Mouse (Mus musculus): Measurements from ENCODE around the gene Amh.

Amh gene

DNA sequence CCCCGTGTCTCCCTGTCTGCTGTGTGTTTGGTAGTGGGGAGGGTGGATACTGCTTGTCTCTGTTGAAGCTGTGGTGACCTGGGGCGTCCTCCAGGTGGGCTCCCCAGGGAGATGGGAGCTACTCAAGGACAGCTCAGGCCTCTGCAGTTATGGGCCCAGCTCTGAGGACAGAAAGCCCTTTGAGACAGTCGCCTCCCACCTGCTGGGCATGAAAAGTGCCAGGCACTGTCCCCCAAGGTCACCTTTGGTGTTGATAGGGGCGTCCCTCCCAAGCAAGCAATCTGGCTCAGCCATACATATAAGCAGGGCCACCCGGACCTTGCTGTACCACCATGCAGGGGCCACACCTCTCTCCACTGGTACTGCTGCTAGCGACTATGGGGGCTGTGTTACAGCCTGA, at the start of gene Amh:
TSS of gene Amh (plus strand) at position 328 of the 400 bp plus-strand sequence.
- no peak for DNase-seq

DNA sequence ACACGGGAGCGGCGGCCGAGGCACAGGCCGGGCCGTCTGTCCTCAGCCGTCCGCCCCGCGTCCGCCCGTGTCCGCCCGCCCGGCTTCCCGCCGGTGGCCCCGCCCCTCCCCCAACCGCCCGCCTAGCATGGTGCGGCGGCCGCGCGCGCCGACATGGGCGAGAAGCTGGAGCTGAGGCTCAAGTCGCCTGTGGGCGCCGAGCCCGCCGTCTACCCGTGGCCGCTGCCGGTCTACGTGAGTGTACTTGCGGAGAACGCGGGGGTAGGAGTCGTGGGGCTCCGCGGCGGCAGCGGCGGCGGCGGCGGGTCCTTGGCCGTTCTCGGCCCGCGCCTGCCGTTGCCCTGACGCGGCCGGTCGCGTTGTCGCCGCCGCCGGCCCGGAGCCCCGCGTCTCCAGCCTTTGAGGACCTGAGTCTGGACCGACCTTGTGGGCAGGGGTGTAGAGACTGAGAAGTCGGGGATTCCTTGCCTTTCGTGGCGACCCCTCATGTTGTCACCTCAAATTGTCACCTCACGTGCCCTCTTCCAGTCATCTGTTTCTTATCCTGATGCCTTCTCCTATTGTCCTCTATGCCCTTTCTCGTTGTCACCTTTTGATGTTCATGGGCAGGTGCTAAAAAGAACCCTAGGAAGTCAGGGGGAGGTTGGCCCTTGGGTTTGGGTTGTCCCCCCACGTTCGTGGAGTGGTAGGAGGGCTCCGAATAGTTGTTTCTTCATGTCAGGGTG, 49.6 kb upstream of the Amh start:
- DNase-seq: no peak

DNA sequence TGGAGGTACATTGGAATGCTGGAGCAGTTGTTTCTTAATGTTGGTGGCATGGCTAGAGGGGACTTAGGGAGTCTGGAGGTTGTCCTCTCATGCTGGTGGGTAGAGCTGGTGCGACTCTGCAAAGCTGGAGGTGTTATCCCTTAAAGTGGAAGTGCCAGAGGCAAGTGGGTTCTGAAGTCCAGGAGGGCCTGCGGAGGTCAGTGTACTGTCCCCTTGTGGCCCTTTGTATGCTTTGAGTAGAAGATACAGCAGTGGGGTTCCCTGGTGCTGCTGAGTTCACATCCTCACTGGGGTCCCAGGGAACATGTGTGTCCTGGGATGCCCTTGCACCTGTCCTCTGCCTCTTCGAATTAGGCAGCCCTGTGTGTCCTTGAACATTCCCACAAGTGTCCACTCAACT, 48.9 kb upstream of the Amh start:
- DNase-seq: no peak

DNA sequence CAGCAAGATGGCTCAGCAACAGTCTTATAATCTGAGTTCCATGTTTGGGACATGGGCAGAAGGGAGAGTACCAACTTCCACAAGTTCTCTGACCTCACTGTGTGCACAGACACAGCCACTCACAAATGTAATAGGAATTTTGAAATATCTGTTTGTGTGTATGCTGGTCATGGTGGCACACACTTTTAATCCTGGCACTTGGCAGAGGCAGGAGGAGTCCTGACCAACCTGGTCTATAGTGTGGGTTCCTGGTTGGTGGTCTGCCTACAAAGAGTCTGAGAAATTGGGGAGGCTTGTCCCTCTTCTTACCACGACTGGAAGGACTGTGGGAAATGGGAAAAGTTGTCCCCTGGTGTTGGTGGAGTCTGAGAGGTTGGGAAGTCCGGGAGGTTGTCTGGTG, 48.5 kb upstream of the Amh start:
- no peak for DNase-seq

DNA sequence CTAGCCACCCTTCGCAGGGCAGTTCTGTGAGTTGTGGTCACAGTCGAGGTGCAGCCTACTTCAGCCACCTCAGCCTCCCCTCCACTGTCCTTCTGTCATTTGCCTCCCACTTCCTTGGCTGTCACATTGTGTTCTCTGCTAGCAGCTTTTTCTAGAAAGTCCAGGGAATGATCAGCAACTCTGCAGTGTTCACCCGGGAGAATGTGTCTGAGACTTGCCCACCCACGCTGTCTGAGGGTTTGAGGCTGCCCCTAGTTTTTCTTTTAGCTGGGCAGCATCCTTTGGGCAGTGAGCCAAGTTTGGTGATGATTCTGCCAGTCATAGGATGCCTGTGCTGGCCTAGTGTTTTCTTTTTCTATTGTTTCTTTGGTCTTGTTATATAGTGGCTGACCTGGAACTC, 48.1 kb upstream of the Amh start:
- no peak for DNase-seq

DNA sequence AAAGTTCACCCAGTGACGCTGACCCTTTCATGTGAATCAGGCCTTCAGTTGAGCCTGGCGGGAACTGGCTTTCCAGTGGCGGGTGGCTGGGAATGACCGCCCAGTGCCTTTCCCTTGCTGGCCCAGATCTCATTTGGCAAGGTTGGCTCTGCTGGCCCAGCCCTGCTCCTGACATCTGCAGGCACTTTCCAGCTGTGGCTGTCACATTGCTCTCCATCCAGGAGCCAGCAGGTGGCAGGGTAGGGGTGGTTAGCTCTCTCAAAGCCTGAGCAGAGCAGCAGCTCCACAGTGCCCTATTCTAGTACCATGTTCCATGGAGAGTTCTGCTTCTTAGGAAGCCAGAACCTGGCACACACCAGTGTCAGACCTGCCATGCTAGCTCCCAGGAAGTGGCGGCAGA, 47.3 kb upstream of the Amh start:
- peak; percentile 61 to 64 for DNase-seq

DNA sequence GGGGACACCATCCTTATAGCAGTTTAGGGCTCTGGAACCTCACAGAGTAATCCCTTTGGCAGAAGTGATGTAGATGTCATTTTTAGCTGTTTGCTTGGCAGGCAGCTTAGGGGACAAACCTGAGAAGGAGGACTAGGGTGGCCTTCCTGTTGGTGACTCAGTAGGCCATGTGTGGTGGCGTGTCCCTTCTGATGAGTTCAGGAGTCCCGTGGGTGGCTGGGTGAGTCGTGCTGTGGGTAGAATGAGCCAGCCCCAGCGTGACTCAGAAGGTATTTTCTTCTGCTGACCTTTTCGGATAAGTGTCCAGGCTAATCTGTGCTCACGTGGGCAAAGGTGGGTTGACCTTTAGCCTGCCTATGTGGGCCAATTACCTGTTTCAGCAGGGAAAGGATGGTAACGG, 46.4 kb upstream of the Amh start:
- no peak for DNase-seq

DNA sequence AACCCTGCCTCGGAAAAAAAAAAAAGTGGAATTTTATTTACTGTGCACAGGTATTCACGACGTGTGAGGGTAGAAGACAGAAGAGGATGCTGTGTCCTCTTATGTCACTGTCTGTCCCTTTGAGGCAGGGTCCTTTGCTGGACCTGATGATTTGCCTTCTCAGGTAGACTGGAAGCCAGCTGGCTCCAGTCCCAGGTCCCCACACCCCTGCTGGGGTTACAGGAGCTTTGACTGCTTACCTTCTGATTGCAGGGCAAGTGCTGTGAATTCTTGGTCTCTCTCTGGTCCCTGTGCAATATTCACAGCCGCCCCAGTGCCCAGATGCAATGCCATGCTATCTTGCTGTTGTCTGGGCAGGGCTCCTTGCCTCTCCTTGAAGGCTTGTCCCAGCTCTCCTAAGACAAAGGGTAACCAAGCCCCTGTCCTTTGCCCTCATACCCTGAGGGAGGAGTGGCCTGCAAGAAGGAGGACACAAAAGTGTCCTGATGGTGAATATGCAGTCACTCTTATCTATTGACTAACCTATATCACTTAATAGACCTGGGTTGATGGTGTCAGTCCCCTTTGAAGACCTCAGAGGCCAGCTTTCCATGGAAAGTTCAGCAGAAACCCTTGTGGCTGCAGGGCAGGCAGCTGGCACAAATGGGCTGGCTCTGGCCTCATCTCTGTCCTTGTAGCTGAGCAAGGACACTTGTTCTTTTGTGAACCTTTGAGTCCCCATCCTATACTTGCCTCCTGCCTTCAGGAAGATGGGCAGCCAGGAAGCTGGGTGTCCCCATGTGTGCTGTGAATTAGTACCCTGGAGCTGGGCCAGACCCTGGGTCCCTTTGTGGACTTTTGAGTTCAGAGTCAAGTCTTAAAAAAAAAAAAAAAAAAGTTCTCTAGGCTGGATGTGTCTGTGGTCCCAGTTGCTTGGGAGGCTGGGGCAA, 44.2 kb upstream of the Amh start:
- DNase-seq: no peak

DNA sequence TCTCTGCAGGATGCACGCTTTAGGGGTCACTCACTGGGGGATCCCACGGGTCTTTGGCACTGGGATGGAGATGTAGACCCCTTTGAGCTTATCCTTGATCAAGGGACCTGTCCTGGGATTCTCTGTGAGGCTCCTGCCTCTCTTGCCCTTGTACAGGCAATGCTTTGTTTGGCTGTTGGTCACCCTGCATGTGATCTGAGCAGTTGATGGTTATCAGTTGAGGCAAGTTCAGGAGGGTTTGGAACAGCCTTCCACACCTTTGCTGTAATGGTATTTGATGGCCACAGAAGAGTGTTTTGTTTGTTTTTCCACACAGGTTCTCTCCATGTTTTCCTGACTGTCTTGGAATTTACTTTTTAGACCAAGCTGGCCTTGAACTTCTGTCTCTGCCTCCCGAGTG, 43.2 kb upstream of the Amh start:
- no peak for DNase-seq

DNA sequence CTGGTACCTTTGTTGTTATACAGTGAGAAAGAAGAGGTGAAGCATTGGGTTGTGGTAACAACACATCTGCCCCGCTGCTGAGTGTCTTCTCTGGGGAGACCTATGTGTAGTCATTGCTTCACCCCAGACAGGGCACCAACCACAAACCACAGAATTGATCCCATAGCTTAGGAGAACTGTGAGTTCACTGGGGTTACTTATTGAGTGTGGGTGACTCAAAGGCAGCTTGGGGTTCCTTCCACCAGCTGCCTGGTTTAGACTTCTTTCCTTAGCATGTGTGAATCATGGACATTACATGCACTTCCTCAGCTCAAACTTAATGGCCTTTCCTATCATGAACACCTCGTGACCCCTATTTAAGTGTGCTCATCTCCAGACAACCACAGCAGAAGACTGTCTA, 41.5 kb upstream of the Amh start:
- no peak for DNase-seq

DNA sequence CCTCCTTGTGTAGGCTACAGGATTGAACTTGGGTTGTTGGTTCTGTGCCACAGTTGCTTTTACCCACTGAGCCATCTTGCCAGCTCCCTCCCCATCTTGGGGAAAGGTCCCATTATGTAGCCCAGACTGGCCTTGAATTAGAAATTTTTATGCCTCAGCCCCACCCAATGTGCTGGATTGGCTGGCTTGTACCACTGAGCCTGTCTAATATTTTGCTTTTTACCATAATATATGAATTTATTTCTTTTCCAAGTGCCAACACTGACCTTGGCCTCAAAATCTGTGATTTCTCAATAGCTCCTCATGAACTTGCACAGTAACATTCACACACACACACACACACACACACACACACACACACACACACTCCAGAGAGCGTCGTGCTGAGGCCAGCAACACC, 39.3 kb upstream of the Amh start:
- DNase-seq: no peak

DNA sequence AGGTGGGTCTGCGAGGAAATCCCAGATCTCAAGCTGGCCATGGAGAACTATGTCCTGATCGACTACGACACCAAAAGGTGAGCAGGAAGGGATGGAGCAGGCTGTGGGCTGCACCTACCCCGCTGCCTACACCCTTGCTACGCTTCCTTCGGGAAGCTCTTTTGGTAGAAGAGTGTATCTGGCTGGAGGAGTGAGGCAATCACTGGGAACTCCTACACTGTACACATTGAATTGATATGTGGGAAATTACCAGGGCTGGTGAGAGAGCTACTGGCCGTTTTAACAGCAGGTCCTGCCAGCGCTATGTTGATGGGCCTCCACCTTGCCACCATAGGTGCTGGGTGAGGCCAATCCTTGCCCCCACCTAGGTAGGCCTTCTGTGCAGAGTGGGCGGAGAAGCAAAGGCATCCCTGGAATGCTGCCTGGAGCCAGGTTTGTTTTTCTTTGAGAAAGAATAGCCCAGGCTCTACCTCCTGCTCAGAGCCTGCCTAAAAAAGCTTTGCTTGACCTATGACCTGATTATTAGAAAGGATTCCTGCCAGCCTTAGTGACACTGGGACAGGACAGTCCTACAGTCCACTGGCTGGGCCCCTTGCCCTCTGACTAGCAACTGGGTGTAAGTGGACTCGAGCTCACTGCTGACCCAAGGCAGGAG, 38.8 kb upstream of the Amh start:
- DNase-seq: no peak

DNA sequence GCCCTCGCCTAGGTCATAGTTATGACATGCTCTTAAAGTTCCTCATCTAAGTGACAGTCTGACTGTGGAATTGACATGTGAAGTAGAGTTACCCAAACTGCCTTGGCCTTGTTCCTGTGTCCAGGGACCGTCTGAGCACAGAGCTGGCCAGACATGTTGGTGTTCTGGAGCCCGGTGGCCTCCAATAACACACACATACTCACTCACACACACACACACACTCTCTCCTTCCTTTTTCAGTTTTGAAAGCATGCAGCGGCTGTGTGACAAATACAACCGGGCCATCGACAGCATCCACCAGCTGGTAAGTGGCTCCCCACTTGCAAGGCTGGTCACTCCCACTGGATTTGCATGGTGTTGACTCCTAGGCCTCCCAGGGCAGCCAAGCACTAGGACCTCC, 36.7 kb upstream of the Amh start:
- DNase-seq: no peak

DNA sequence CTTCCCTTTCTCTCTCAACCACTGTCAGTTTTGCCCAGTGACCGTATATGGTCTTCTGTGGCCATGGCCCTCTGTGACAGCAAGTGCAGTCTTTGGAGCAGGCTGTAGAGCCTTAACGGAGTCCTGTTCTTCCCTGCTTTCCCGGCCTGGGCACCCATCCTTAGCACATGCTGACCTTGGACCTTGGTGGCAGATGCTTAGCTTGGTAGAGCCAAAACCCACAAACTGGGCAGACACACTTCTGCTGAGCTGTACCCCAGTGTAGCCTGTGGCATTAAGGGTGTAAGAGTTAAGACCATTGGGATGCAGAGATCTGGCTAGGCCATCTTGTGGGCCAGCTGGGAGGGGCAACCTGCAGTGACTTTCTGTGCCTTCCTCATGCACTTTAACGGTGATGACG, 31.2 kb upstream of the Amh start:
- no peak for DNase-seq

DNA sequence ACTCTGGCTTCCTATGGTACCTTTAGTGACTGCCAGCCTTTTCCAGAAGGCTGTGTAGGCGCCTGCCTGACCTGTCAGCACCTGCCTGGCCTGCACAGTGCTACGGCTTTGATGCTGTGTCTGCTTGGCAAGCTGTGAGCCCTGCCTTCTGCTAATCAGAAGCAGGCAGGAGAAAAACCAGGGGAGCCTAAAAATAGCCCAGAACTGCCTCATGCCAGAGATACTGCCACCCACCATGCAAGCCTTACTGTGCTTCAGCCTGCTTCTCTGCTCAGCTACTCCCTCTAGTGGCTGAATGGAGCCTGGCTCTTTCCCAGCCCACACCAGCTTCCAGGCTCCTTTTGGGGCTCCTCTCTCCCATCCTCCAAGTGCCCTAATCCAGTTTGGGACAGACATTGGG, 30.5 kb upstream of the Amh start:
- peak in 1 of 2 experiments; percentile 37 for DNase-seq

DNA sequence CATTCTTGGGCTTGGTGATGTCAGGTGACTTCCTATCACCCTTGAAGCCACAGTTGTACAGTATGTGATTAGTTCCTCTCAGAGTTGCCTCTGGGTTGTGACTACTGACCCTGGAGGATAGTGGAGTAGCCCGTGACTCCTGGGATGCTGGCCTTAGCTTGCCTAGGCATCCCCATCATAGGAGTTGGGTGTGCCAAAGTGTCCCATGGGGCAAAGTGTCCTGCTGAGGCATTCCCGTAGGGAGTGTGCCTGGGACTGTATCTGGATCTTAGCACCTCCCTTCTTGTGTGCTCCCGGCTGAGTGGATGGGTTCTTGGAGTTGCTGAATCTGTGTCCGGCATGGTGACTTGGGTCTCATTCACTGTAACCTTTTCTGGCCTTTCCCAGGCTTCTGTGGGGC, 30.1 kb upstream of the Amh start:
- DNase-seq: no peak

DNA sequence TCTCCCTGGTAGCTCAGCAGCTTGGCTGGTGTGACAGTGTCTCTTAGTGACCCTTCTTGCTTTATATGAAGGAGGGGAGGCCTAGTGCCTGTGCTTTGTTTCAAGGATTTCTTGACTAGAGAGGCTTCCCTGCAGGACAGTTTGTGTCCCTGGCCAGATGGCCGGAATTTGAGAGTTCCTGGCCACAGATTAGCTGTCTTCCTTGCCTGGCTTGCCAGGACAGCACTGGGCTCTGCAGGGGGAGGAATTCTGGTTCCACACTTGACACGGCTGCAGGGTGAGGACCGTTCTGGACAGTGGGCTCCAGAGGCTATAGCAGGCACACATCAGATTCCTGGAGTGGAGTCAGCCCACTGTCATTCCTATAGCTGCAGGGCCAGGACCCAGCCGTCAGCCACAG, 29.3 kb upstream of the Amh start:
- no peak for DNase-seq

DNA sequence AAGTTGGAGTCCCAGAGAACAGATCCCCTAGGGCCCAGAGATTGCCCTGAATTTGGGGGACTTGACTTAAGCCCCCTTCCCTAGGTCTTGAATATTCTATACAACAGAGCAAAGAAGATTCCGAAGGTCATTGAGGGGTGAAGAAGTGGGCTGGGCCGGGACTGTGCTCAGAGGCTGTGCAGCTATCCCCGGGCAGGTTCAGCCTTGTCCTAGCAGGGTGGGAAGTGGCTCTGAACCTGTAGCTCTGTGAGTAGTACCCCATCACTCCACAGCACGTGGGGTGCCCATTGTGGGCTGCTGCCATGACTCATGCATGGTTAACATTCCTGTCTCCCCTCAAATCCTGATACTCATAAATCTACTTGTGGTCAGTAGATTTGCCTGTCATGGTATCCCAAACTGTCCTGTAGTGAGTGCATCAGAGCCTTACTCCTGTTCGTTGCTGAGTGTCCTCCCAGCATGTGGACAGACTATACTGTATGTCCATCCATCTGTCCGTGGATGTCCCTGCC, 28.6 kb upstream of the Amh start:
- DNase-seq: no peak

DNA sequence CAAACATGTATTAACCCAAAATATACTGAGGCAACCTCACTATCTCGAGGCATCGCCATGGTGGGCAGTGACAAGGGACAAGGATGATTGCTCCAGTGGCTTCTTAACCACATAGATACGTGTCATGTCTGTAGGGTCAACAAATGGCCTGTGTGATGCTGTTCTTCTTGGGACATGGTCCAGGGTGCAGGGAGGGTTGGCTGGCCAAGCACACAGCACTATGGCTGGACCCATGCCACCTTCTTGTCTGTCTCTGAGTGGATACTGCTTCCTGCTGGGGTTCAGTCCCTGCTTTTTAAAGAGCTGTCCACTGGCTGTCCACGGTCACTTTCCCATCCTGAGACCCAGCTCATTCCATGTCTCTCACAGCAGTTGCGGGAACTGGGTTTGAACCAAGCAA, 27.9 kb upstream of the Amh start:
- no peak for DNase-seq

DNA sequence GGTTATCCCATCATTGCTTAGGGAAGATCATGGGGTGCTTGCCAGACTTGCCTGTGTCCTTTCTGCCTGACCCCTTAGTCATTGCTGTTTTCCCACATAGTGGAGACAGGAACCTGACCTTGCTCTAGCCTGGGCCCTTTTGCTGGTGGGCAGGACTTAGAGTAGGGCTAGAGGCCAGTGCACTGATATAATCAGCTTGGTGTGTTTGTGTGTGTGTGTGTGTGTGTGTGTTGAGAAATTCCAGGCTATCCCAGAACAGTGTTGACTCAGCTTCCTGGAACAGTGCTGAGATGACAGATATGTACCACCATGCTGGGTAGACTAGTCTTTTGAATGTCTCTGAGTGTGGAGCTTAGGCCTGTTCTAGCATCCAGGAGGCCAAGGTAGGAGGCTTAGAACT, 25.5 kb upstream of the Amh start:
- no peak for DNase-seq

DNA sequence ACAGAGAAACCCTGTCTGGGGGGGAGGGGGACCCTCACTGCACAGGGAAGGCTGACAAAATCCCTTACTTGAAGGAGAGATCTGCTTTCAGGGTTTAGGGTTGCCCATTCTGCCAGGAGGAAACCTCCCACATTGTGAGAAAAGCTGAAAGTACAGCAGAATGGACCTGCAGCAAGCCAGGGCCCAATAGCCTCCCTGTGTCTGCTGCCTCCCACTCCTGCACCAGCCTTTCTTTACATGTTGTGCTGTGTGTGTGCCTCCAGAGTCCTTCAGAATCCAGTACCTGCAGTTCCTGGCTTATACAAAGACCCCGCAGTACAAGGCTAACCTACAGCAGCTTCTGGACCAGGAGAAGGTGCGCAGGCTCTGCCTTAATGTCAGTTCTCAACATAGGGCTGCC, 20.7 kb upstream of the Amh start:
- no peak for DNase-seq

DNA sequence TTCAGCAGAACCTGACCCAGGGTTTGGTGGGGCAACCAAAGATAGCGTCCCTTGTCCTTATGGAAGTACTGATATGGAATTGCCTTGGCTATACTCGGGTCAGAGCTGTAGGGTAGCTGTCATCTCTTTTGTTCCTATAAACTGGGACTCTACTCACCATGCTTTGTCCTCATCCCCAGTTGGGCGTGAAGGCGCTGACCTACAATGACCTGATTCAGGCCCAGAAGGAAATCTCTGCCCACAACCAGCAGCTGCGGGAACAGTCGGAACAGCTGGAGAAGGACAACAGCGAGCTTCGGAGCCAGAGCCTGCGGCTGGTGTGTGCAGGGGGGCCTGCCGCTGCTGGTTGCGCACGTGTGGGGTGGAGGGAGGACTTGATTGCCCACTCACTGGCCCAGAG, 20.2 kb upstream of the Amh start:
- DNase-seq: no peak

DNA sequence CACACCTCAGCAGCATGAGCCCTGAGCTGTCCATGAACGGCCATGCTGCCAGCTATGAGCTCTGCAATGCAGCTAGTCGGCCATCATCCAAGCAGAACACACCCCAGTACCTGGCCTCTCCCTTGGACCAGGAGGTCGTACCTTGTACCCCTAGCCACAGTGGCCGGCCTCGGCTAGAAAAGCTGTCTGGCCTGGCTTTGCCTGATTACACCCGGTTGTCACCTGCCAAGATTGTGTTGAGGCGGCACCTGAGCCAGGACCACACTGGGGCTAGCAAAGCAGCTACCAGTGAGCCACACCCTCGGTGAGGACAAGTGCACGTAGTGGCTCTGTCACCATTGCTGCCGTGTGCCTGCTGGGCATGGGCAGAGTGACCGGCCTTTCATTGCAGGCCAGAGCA, 19.1 kb upstream of the Amh start:
- DNase-seq: no peak

DNA sequence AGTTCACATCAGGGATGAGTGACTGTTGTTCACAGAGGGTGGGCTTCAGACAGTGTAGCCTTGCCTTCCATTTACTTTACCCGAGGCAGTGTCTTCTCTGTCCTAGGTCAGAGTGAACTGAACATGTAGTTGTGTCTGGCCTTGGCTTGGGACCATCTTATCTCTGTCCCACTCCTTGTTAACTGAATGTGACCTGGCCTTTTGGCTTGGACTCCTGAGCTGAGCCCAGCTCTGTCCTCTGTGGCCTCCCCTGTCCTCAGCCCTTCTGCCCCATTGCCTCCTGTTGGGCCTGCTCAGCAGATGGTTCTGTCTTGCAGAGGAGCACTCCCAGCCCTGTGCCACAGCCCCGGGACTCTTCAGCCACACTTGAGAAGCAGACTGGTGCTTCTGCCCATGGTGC, 17.5 kb upstream of the Amh start:
- DNase-seq: no peak
